ENCODE assay signal across 8 mouse cellular contexts in genomic region chr2:28194962-28195617, GRCm38 (mm10). TPM values are rescaled to one million over a fixed set of nuclear protein-coding genes. Genes with fewer than 3 reads are reported as not detected.
DNase-seq lines count a peak whose midpoint lies in the region; ATAC-seq and TF ChIP-seq lines count a peak whose summit lies in the region.

No protein-coding gene starts in this region.

- TF ChIP-seq CTCF in MEL (IDR thresholded peaks at IDR 0.05 in 2 of 3, conservative IDR thresholded peaks at IDR 0.05 in 1 of 3; ENCODE audit: control insufficient read depth in 1 of 3, insufficient read depth in 1 of 3, low read depth in 2 of 3, low read length in 3 of 3, poor library complexity in 1 of 3, severe bottlenecking in 1 of 3): no peak
- TF ChIP-seq CTCF in liver, postnatal 0 days (IDR thresholded peaks at IDR 0.05; ENCODE audit: low read depth): no peak

- H3K4me2 ChIP-seq in liver, postnatal 0 days (ENCODE audit: low read depth, low read length): no peak overlapping the region
- H3K4me2 ChIP-seq in intestine, embryonic 16.5 days (ENCODE audit: low read depth, low read length): no peak overlapping the region

- WGBS in liver, postnatal 0 days (ENCODE audit: insufficient replicate concordance): 27% methylated on average over 6 of the region's 6 CpGs
- 43% methylated on average over 6 of the region's 6 CpGs for WGBS in intestine, embryonic 16.5 days

- TF ChIP-seq POLR2A in MEL (IDR thresholded peaks at IDR 0.05; ENCODE audit: control insufficient read depth in 1 of 2, insufficient read depth in 1 of 2, low read depth in 1 of 2, low read length in 2 of 2, poor library complexity in 1 of 2): no peak

- H3K79me2 ChIP-seq in MEL (ENCODE audit: control insufficient read depth, insufficient read depth, low read length, poor library complexity): no peaks in the 10 kb centered on the region

- no peak for ATAC-seq in liver, postnatal 0 days
- no peak for ATAC-seq in intestine, embryonic 16.5 days

- H3K9me3 ChIP-seq in MEL (replicated peaks; ENCODE audit: insufficient read depth, low read length): no peaks in the 10 kb centered on the region
- no peaks in the 10 kb centered on the region for H3K9me3 ChIP-seq in liver, postnatal 0 days (ENCODE audit: low read length)
- H3K9me3 ChIP-seq in intestine, embryonic 16.5 days (ENCODE audit: control insufficient read depth, low read length): no peaks in the 10 kb centered on the region

- no peaks in the 10 kb centered on the region for H3K4me1 ChIP-seq in MEL (ENCODE audit: control insufficient read depth in 1 of 2, insufficient read depth in 2 of 2, low read length in 2 of 2)
- H3K4me1 ChIP-seq in liver, postnatal 0 days (ENCODE audit: insufficient read depth): no peaks in the 10 kb centered on the region
- peaks cover 4% of the 10 kb centered on the region; the same call in 1 of the 2 replicates for H3K4me1 ChIP-seq in intestine, embryonic 16.5 days (ENCODE audit: control insufficient read depth, insufficient read depth, low read length)

- H3K9ac ChIP-seq in MEL (ENCODE audit: control insufficient read depth, low read depth, low read length, poor library complexity, severe bottlenecking): no peak overlapping the region
- no peak overlapping the region for H3K9ac ChIP-seq in liver, postnatal 0 days (replicated peaks)
- H3K9ac ChIP-seq in intestine, embryonic 16.5 days (ENCODE audit: low read depth, low read length): no peak overlapping the region

- no peak for TF ChIP-seq RAD21 in MEL (IDR thresholded peaks at IDR 0.05; ENCODE audit: low read depth, low read length)

- no peak for TF ChIP-seq EP300 in MEL (IDR thresholded peaks at IDR 0.05; ENCODE audit: low read depth in 1 of 2, low read length in 2 of 2)
- TF ChIP-seq EP300 in liver, postnatal 0 days (IDR thresholded peaks at IDR 0.05; ENCODE audit: low read depth): no peak

- no peaks in the 10 kb centered on the region for H3K36me3 ChIP-seq in MEL (ENCODE audit: control insufficient read depth in 1 of 2, insufficient read depth in 2 of 2, low read length in 2 of 2)
- H3K36me3 ChIP-seq in liver, postnatal 0 days (replicated peaks; ENCODE audit: insufficient read depth, low read length): no peaks in the 10 kb centered on the region
- H3K36me3 ChIP-seq in intestine, embryonic 16.5 days (ENCODE audit: control insufficient read depth, insufficient read depth, low read length): no peaks in the 10 kb centered on the region

- peak; percentile 65 for DNase-seq in heart, postnatal 4 days
- no peak for DNase-seq in heart, adult 11 months
- peak; percentile 55 for DNase-seq in MEL (ENCODE audit: low read depth, low spot score)
- peak; percentile 67 for DNase-seq in embryo, embryonic 10 days (ENCODE audit: low spot score)
- peak; percentile 49 for DNase-seq in liver, postnatal 0 days
- no peak for DNase-seq in frontal cortex, adult 2 months (ENCODE audit: extremely low spot score in 1 of 2, low spot score in 1 of 2)
- DNase-seq in urinary bladder, postnatal 4 days (ENCODE audit: low spot score in 2 of 2): no peak

- H3K4me3 ChIP-seq in MEL (ENCODE audit: control insufficient read depth in 1 of 2, insufficient read depth in 1 of 2, low read depth in 2 of 2, low read length in 2 of 2): no peak overlapping the region
- no peak overlapping the region for H3K4me3 ChIP-seq in liver, postnatal 0 days (ENCODE audit: low read depth, low read length)
- H3K4me3 ChIP-seq in intestine, embryonic 16.5 days (ENCODE audit: low read length): no peak overlapping the region

- H3K27ac ChIP-seq in MEL (ENCODE audit: control insufficient read depth, low read depth, low read length): no peak overlapping the region
- no peak overlapping the region for H3K27ac ChIP-seq in liver, postnatal 0 days (ENCODE audit: low read depth)
- H3K27ac ChIP-seq in intestine, embryonic 16.5 days (ENCODE audit: low read length): no peak overlapping the region

- H3K27me3 ChIP-seq in MEL (ENCODE audit: control insufficient read depth in 1 of 2, insufficient read depth in 2 of 2, low read length in 2 of 2): peaks cover 2 to 6% of the 10 kb centered on the region in 2 experiments; a peak in 1 of 4 replicates
- peaks cover 43% of the 10 kb centered on the region for H3K27me3 ChIP-seq in liver, postnatal 0 days (ENCODE audit: insufficient read depth, low read length)
- H3K27me3 ChIP-seq in intestine, embryonic 16.5 days (replicated peaks; ENCODE audit: control insufficient read depth, insufficient read depth, low read length): peaks cover 13% of the 10 kb centered on the region

TF ChIP-seq in MEL, 35 proteins besides CTCF, POLR2A, EP300 and RAD21:
- TF ChIP-seq TBP (IDR thresholded peaks at IDR 0.05; ENCODE audit: low read depth, low read length): no peak
- no peak for TF ChIP-seq ZMIZ1 (IDR thresholded peaks at IDR 0.05; ENCODE audit: low read depth, low read length)
- TF ChIP-seq ZKSCAN1 (IDR thresholded peaks at IDR 0.05; ENCODE audit: low read depth, low read length): no peak
- peak; percentile 13; the same call in 1 of the 2 replicates for TF ChIP-seq SMC3 (IDR thresholded peaks at IDR 0.05; ENCODE audit: low read depth, low read length)
- TF ChIP-seq TCF12 (IDR thresholded peaks at IDR 0.05; ENCODE audit: low read depth, low read length): no peak
- no peak for TF ChIP-seq MEF2A (IDR thresholded peaks at IDR 0.05; ENCODE audit: extremely low read depth, insufficient replicate concordance, low read depth, low read length, poor library complexity, severe bottlenecking)
- TF ChIP-seq MXI1 (IDR thresholded peaks at IDR 0.05; ENCODE audit: low read depth, low read length): no peak
- no peak for TF ChIP-seq ZC3H11A (IDR thresholded peaks at IDR 0.05; ENCODE audit: low read depth, low read length)

RNA-seq across cellular contexts. Expression of gene Olfm1, which starts 2.3 kb away (rescaled TPM):
- 10 to 100 TPM; 10.1 to 12.5 TPM for total RNA-seq in heart, postnatal 4 days (2021)
- total RNA-seq in MEL (2012; rRNA removed): 18.3 and 22.2 TPM in 2 replicates
- 10 to 100 TPM in 1 of 2 experiments, not detected in 1; 51.0 TPM for polyA plus RNA-seq in MEL (2012; ENCODE audit: insufficient read depth in 1 of 2, insufficient read length in 2 of 2, low read depth in 1 of 2, low replicate concordance in 2 of 2, missing spikeins in 1 of 2)
- polyA plus RNA-seq in liver, postnatal 0 days (2015; fragmentation: Nextera tagmentation; extraction: Ambion mirVana): 2.4 and 3.1 TPM in 2 replicates
- 1,241 and 1,286 TPM in 2 replicates for polyA plus RNA-seq in frontal cortex, adult 2 months (2012; rRNA removed)
- 12.2 and 13.3 TPM in 2 replicates for polyA plus RNA-seq in intestine, embryonic 16.5 days (2015; fragmentation: Nextera tagmentation; extraction: Ambion mirVana)

Comparison
In these comparisons a context has a peak if more than half of its experiments do, and no peak if none do; other contexts are left out.
1. DNase-seq: peak in heart, postnatal 4 days (single experiment), MEL (single experiment), embryo, embryonic 10 days (single experiment) and liver, postnatal 0 days (single experiment); none in heart, adult 11 months (single experiment), frontal cortex, adult 2 months (0 of 2) and urinary bladder, postnatal 4 days (0 of 2).
2. RNA of gene Olfm1, which starts 2.3 kb away (polyA plus RNA-seq): 1,241 to 1,286 TPM in frontal cortex, adult 2 months; 51.0 TPM in MEL, 12.2 to 13.3 TPM in intestine, embryonic 16.5 days and 2.4 to 3.1 TPM in liver, postnatal 0 days; every median in the first group is over 10 times any median in the second.